Mouse (Mus musculus): ENCODE measurements around the gene Tnfaip1. TPM values are rescaled to one million over a fixed set of nuclear protein-coding genes. Genes with fewer than 3 reads are reported as not detected.

Gene Tnfaip1
- polyA plus RNA-seq, 1 experiment from 2014 or later, result 68.8 TPM

DNA sequence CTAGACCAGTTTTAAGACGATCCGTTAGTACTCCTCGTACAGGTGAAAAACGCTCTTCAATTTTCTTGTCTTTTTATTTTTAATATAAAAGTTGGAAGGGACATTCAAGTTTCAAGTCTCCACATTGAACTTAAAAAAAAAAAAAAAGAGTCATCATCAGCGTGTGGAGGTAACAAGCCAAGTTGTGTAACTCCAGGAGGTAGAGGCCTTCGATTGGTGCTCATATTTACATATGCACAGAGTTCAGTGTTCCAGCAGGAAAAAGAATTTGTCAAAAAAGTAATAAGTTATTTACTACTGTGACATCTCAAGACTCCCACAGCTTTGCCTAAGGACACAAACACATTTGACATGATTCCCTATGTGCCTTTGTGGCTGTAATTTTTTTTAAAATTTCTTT, 31.5 kb upstream of the Tnfaip1 start:
- Histone ChIP-seq H3K9me3 (replicated peaks; ENCODE audit: control insufficient read depth, low read length, poor library complexity, severe bottlenecking) (no peaks in the 10 kb centered on the region), H3K36me3 (ENCODE audit: control insufficient read depth, insufficient read depth, low read length) (peaks cover 10% of the 10 kb centered on the region; the same call in 1 of the 2 replicates), H3K4me1 (ENCODE audit: control insufficient read depth, insufficient read depth, low read length) (no peaks in the 10 kb centered on the region), H3K9ac (ENCODE audit: low read depth, low read length) (no peak overlapping the region), H3K27me3 (ENCODE audit: control insufficient read depth, insufficient read depth, low read depth, low read length) (no peaks in the 10 kb centered on the region), H3K4me3 (ENCODE audit: low read depth, low read length) (no peak overlapping the region), H3K4me2 (ENCODE audit: low read length) (no peak overlapping the region), H3K27ac (ENCODE audit: low read length) (no peak overlapping the region)
- WGBS, result 91% methylated on average over 6 of the region's 6 CpGs
- ATAC-seq, result no peak

DNA sequence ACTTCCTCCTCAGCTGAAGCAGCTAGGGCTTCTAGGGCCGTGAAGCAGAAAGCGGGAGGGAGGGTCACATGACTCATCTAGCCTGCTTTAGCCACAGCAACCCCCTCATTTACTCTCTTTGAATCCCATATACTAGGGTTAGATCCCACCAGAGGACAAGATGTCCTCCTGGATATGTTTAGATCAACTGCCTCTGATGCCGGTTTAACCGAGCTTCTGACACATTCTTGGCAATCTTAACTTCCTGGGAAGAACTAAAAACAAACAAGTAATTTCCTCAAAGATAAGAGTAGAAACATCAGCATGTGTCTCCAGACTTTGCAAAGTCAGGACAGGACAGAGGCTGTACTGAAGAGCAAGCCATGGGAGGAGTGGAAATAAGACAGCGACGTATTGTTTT, 30.6 kb upstream of the Tnfaip1 start:
- Histone ChIP-seq H3K4me2 (ENCODE audit: low read length) (no peak overlapping the region), H3K4me3 (ENCODE audit: low read depth, low read length) (no peak overlapping the region), H3K27ac (ENCODE audit: low read length) (no peak overlapping the region), H3K9ac (ENCODE audit: low read depth, low read length) (no peak overlapping the region), H3K9me3 (replicated peaks; ENCODE audit: control insufficient read depth, low read length, poor library complexity, severe bottlenecking) (no peaks in the 10 kb centered on the region), H3K27me3 (ENCODE audit: control insufficient read depth, insufficient read depth, low read depth, low read length) (no peaks in the 10 kb centered on the region), H3K36me3 (ENCODE audit: control insufficient read depth, insufficient read depth, low read length) (peaks cover 7% of the 10 kb centered on the region; the same call in 1 of the 2 replicates), H3K4me1 (ENCODE audit: control insufficient read depth, insufficient read depth, low read length) (no peaks in the 10 kb centered on the region)
- no peak for ATAC-seq
- WGBS, result 85% methylated on average over 6 of the region's 6 CpGs

GRCm38 (mm10) chr11:78560447-78560846, 24.3 kb upstream of the Tnfaip1 start:
- peak; percentile 66; the same call in 1 of the 2 replicates for ATAC-seq
- H3K9ac ChIP-seq (ENCODE audit: low read depth, low read length), result no peak overlapping the region
- no peaks in the 10 kb centered on the region for H3K27me3 ChIP-seq (ENCODE audit: control insufficient read depth, insufficient read depth, low read depth, low read length)
- H3K27ac ChIP-seq (ENCODE audit: low read length), result no peak overlapping the region
- no peak overlapping the region for H3K4me2 ChIP-seq (ENCODE audit: low read length)
- 20% methylated on average over 4 of the region's 4 CpGs for WGBS
- H3K9me3 ChIP-seq (replicated peaks; ENCODE audit: control insufficient read depth, low read length, poor library complexity, severe bottlenecking), result no peaks in the 10 kb centered on the region
- no peaks in the 10 kb centered on the region for H3K36me3 ChIP-seq (ENCODE audit: control insufficient read depth, insufficient read depth, low read length)
- no peak overlapping the region for H3K4me3 ChIP-seq (ENCODE audit: low read depth, low read length)
- H3K4me1 ChIP-seq (ENCODE audit: control insufficient read depth, insufficient read depth, low read length), result no peaks in the 10 kb centered on the region

DNA sequence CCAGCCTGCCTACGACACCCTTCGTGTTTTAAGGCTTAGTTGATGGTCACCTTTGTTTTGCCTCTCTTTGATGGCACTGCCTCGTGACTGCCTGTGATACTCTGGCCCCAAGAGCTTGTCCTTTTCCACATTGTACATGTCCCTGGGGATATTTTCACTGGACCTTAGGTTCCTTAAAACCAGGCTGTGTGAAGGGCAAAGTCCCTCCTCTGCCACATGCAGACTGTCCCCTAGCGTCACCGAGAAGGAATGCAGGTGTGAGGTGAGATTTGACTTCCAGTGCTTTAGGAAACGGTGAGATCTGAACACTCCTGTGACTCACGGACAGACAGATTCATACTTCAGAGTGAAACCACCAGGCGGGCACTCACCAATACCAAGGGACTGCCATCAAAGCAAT, 21.1 kb upstream of the Tnfaip1 start:
- Histone ChIP-seq H3K36me3 (ENCODE audit: control insufficient read depth, insufficient read depth, low read length) (no peaks in the 10 kb centered on the region), H3K27ac (ENCODE audit: low read length) (no peak overlapping the region), H3K4me3 (ENCODE audit: low read depth, low read length) (no peak overlapping the region), H3K4me2 (ENCODE audit: low read length) (no peak overlapping the region), H3K4me1 (ENCODE audit: control insufficient read depth, insufficient read depth, low read length) (no peaks in the 10 kb centered on the region), H3K9me3 (replicated peaks; ENCODE audit: control insufficient read depth, low read length, poor library complexity, severe bottlenecking) (no peaks in the 10 kb centered on the region), H3K9ac (ENCODE audit: low read depth, low read length) (no peak overlapping the region), H3K27me3 (ENCODE audit: control insufficient read depth, insufficient read depth, low read depth, low read length) (no peaks in the 10 kb centered on the region)
- 61% methylated on average over 8 of the region's 8 CpGs for WGBS
- no peak for ATAC-seq

GRCm38 (mm10) chr11:78556070-78556469, 19.9 kb upstream of the Tnfaip1 start:
- H3K9me3 ChIP-seq (replicated peaks; ENCODE audit: control insufficient read depth, low read length, poor library complexity, severe bottlenecking), result no peaks in the 10 kb centered on the region
- H3K4me1 ChIP-seq (ENCODE audit: control insufficient read depth, insufficient read depth, low read length), result 0 out of 2 replicates have a peak, but pooled peaks cover 2% of the 10 kb centered on the region
- no peak overlapping the region for H3K4me3 ChIP-seq (ENCODE audit: low read depth, low read length)
- no peak overlapping the region for H3K9ac ChIP-seq (ENCODE audit: low read depth, low read length)
- H3K4me2 ChIP-seq (ENCODE audit: low read length), result no peak overlapping the region
- ATAC-seq, result no peak
- H3K27me3 ChIP-seq (ENCODE audit: control insufficient read depth, insufficient read depth, low read depth, low read length), result no peaks in the 10 kb centered on the region
- H3K36me3 ChIP-seq (ENCODE audit: control insufficient read depth, insufficient read depth, low read length), result no peaks in the 10 kb centered on the region
- 84% methylated on average over 4 of the region's 4 CpGs for WGBS
- no peak overlapping the region for H3K27ac ChIP-seq (ENCODE audit: low read length)

DNA sequence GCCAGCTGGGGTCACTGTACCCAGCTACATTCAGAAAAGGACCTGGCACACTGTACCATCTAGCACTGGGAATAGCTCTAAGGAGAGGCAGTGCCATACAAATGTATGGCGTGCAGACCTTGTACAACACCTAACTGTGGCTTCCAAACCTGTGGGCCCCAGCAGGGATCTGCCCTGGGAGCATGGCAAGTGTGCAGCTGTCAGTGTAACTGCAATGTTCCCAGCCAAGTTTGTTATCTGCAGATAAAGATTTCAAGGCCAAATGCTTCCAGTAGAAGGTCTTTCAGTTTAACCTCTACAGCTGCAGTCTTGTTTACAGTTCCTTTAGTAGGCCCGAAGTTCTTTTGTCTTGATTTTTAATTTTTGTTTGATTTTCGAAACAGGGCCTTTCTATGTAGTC, 19.5 kb upstream of the Tnfaip1 start:
- no peak overlapping the region for H3K4me2 ChIP-seq (ENCODE audit: low read length)
- H3K9ac ChIP-seq (ENCODE audit: low read depth, low read length), result no peak overlapping the region
- WGBS, result 89% methylated on average over 3 of the region's 3 CpGs
- no peak for ATAC-seq
- H3K4me3 ChIP-seq (ENCODE audit: low read depth, low read length), result no peak overlapping the region
- H3K27me3 ChIP-seq (ENCODE audit: control insufficient read depth, insufficient read depth, low read depth, low read length), result no peaks in the 10 kb centered on the region
- 0 out of 2 replicates have a peak, but pooled peaks cover 3% of the 10 kb centered on the region for H3K4me1 ChIP-seq (ENCODE audit: control insufficient read depth, insufficient read depth, low read length)
- H3K36me3 ChIP-seq (ENCODE audit: control insufficient read depth, insufficient read depth, low read length), result no peaks in the 10 kb centered on the region
- no peak overlapping the region for H3K27ac ChIP-seq (ENCODE audit: low read length)
- H3K9me3 ChIP-seq (replicated peaks; ENCODE audit: control insufficient read depth, low read length, poor library complexity, severe bottlenecking), result no peaks in the 10 kb centered on the region

DNA sequence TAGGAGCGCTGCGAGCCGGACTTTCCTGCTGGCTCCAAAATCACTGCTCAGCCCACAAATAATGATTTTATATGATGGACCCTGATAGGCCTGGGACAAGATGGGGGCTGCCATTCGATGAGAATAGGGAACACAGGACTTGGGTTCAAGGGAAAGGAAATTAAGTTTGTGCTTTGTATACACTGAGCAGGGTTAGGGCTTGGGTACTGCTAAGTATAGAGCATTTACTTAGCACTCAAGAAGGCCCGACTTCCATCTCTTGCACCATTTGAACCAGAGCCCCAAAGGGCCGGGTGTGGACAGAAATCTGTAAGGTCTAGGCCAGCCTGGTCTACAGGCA, 14.9 kb upstream of the Tnfaip1 start:
- Histone ChIP-seq H3K27ac (ENCODE audit: low read length) (peak overlapping the region; percentile 92), H3K4me1 (ENCODE audit: control insufficient read depth, insufficient read depth, low read length) (peaks cover 16% of the 10 kb centered on the region), H3K4me2 (ENCODE audit: low read length) (peak overlapping the region; percentile 84), H3K9me3 (replicated peaks; ENCODE audit: control insufficient read depth, low read length, poor library complexity, severe bottlenecking) (no peaks in the 10 kb centered on the region), H3K27me3 (ENCODE audit: control insufficient read depth, insufficient read depth, low read depth, low read length) (no peaks in the 10 kb centered on the region), H3K9ac (ENCODE audit: low read depth, low read length) (peak overlapping the region; percentile 76), H3K4me3 (ENCODE audit: low read depth, low read length) (peak overlapping the region; percentile 53), H3K36me3 (ENCODE audit: control insufficient read depth, insufficient read depth, low read length) (no peaks in the 10 kb centered on the region)
- 33% methylated on average over 6 of the region's 6 CpGs for WGBS
- peak; percentile 49 for ATAC-seq

- Histone ChIP-seq H3K4me3 (ENCODE audit: low read depth, low read length) (peak within 1 kb of the TSS; percentile 53), H3K9ac (ENCODE audit: low read depth, low read length) (peak within 1 kb of the TSS; percentile 76), H3K9me3 (replicated peaks; ENCODE audit: control insufficient read depth, low read length, poor library complexity, severe bottlenecking) (no peaks in the 10 kb centered on the region), H3K27ac (ENCODE audit: low read length) (peak within 1 kb of the TSS; percentile 92), H3K27me3 (ENCODE audit: control insufficient read depth, insufficient read depth, low read depth, low read length) (no peaks in the 10 kb centered on the region), H3K4me2 (ENCODE audit: low read length) (peak within 1 kb of the TSS; percentile 84), H3K36me3 (ENCODE audit: control insufficient read depth, insufficient read depth, low read length) (no peaks in the 10 kb centered on the region), H3K4me1 (ENCODE audit: control insufficient read depth, insufficient read depth, low read length) (peaks cover 16% of the 10 kb centered on the region)
- ATAC-seq, result peak; percentile 100
- under 1% methylated on average over 59 of the region's 60 CpGs for WGBS
Observed at GRCm38 (mm10) chr11:78550168-78551058, 14.3 kb upstream of the Tnfaip1 start, which contains the start of gene Tmem97. TSS of gene Tmem97 (minus strand) at chr11:78550777.

- H3K36me3 ChIP-seq (ENCODE audit: control insufficient read depth, insufficient read depth, low read length), result no peaks in the 10 kb centered on the region
- no peaks in the 10 kb centered on the region for H3K9me3 ChIP-seq (replicated peaks; ENCODE audit: control insufficient read depth, low read length, poor library complexity, severe bottlenecking)
- H3K4me3 ChIP-seq (ENCODE audit: low read depth, low read length), result peak overlapping the region; percentile 53
- H3K9ac ChIP-seq (ENCODE audit: low read depth, low read length), result peak overlapping the region; percentile 62; the same call in 1 of the 2 replicates
- H3K4me2 ChIP-seq (ENCODE audit: low read length), result peak overlapping the region; percentile 80
- no peak for ATAC-seq
- H3K4me1 ChIP-seq (ENCODE audit: control insufficient read depth, insufficient read depth, low read length), result peaks cover 16% of the 10 kb centered on the region
- WGBS, result 10% methylated on average over 5 of the region's 5 CpGs
- H3K27ac ChIP-seq (ENCODE audit: low read length), result no peak overlapping the region
- H3K27me3 ChIP-seq (ENCODE audit: control insufficient read depth, insufficient read depth, low read depth, low read length), result no peaks in the 10 kb centered on the region
Observed at GRCm38 (mm10) chr11:78549491-78549987, 13.4 kb upstream of the Tnfaip1 start.

Data from midbrain, embryonic 16.5 days (tissue).